ENCODE assay signal across 8 mouse cellular contexts in genomic region chr8:3671980-3672491, GRCm38 (mm10). TPM values are rescaled to one million over a fixed set of nuclear protein-coding genes. Genes with fewer than 3 reads are reported as not detected.
DNase-seq lines count a peak whose midpoint lies in the region; ATAC-seq and TF ChIP-seq lines count a peak whose summit lies in the region.

Gene Fcor (minus strand): TSS chr8:3672362.

- peak within 1 kb of the TSS; percentile 61 for H3K9ac ChIP-seq in hindbrain, postnatal 0 days (replicated peaks; ENCODE audit: low read length)

- H3K9me3 ChIP-seq in hindbrain, postnatal 0 days (ENCODE audit: low read length) = no peaks in the 10 kb centered on the region

- peak; percentile 87 for ATAC-seq in hindbrain, postnatal 0 days
- ATAC-seq in megakaryocyte, adult 5-6 weeks (ENCODE audit: poor library complexity, severe bottlenecking) = peak; percentile 53

- H3K27ac ChIP-seq in gastrocnemius, adult 2 months = peak within 1 kb of the TSS; percentile 46
- peak within 1 kb of the TSS; percentile 82 for H3K27ac ChIP-seq in hindbrain, postnatal 0 days
- H3K27ac ChIP-seq in left cerebral cortex, adult 2 months = peak within 1 kb of the TSS; percentile 91

- H3K4me2 ChIP-seq in hindbrain, postnatal 0 days (ENCODE audit: low read depth, low read length) = peak within 1 kb of the TSS; percentile 71

- peaks cover 5% of the 10 kb centered on the region for H3K4me1 ChIP-seq in hindbrain, postnatal 0 days (ENCODE audit: insufficient read depth, low read length)

- WGBS in hindbrain, postnatal 0 days = under 1% methylated on average over 23 of the region's 23 CpGs

- H3K27me3 ChIP-seq in hindbrain, postnatal 0 days (ENCODE audit: insufficient read depth, low read length) = no peaks in the 10 kb centered on the region

- peak; percentile 91 for TF ChIP-seq CTCF in gastrocnemius, adult 2 months (IDR thresholded peaks at IDR 0.05)
- TF ChIP-seq CTCF in hindbrain, postnatal 0 days (IDR thresholded peaks at IDR 0.05; ENCODE audit: low read depth) = peak; percentile 95
- peak; percentile 92 for TF ChIP-seq CTCF in left cerebral cortex, adult 2 months (IDR thresholded peaks at IDR 0.05)

- H3K36me3 ChIP-seq in hindbrain, postnatal 0 days (ENCODE audit: insufficient read depth, low read length) = no peaks in the 10 kb centered on the region

- peak within 1 kb of the TSS; percentile 78 for H3K4me3 ChIP-seq in gastrocnemius, adult 2 months
- peak within 1 kb of the TSS; percentile 44 for H3K4me3 ChIP-seq in hindbrain, postnatal 0 days (ENCODE audit: low read length)
- H3K4me3 ChIP-seq in left cerebral cortex, adult 2 months = peak within 1 kb of the TSS; percentile 62

- peak; percentile 83 for DNase-seq in WW6 (ENCODE audit: low read depth, low spot score)
- peak; percentile 79 to 86 for DNase-seq in cerebellum, postnatal 4 days (ENCODE audit: low spot score in 2 of 2)
- peak; percentile 85 for DNase-seq in gastrocnemius, adult 2 months
- peak; percentile 90 for DNase-seq in hindbrain, postnatal 0 days (ENCODE audit: low spot score)
- peak; percentile 86 to 92 for DNase-seq in left cerebral cortex, adult 2 months (ENCODE audit: extremely low spot score in 1 of 2, low spot score in 2 of 2)
- peak; percentile 89 to 90 for DNase-seq in right cerebral cortex, postnatal 10 days (ENCODE audit: low spot score in 2 of 2)
- peak; percentile 83 for DNase-seq in urinary bladder, postnatal 25 days (ENCODE audit: low spot score)

- intact Hi-C loops in gastrocnemius, adult 2 months (cut with DNase I) = loop anchor here (1.0 to 10.0 kb wide), 2 partner anchors 113 to 317 kb away; partner anchors contain the start of gene A430078G23Rik
- intact Hi-C loops in left cerebral cortex, adult 2 months (cut with DNase I) = loop anchor here (1.0 to 10.0 kb wide), 5 partner anchors 27 to 317 kb away; partner anchors contain the start of gene A430078G23Rik

RNA-seq across cellular contexts. Expression of gene Fcor, which starts in this region (rescaled TPM):
- not detected for total RNA-seq in gastrocnemius, adult 2 months (2021)
- total RNA-seq in hindbrain, postnatal 0 days (2014; rRNA removed) = 21.2 TPM in 1 of 2 replicates, not detected in the other
- polyA plus RNA-seq in hindbrain, postnatal 0 days (2015; fragmentation: Nextera tagmentation; extraction: Ambion mirVana) = 27.0 and 27.5 TPM in 2 replicates
- 10 to 100 TPM; 10.8 to 14.2 TPM for total RNA-seq in left cerebral cortex, adult 2 months (2021)
- 14.4 and 15.0 TPM in 2 replicates for total RNA-seq in megakaryocyte, adult 5-6 weeks (2015)
- total RNA-seq in megakaryocyte, adult 5-6 weeks (2017) = 6.3 and 22.9 TPM in 2 replicates

Comparison
In these comparisons a context has a peak if more than half of its experiments do, and no peak if none do; other contexts are left out.
1. Peak in every context shown above with its lines: DNase-seq, ATAC-seq, H3K4me3 ChIP-seq and H3K27ac ChIP-seq.
2. Peak in DNase-seq, H3K4me3 ChIP-seq and H3K27ac ChIP-seq in gastrocnemius, adult 2 months; RNA of the gene not detected or under 1 TPM.